Mouse (Mus musculus) ES-Bruce4 (cell line): ENCODE data around the gene 1700123O20Rik.

ENCODE experiments used
- CTCF ChIP-seq: IDR thresholded peaks from one replicate; pipeline ENCODE4 v1.8.1; 2011; ENCODE audit warnings: low read depth, low read length
- POLR2A ChIP-seq: IDR thresholded peaks from one replicate; pipeline ENCODE4 v1.8.1; 2011; ENCODE audit warnings: low read length; ENCODE audit not compliant: insufficient read depth

GRCm38 (mm10) chr14:54652787-54653186 lies 33.2 kb upstream of the 1700123O20Rik start:
- no peak for TF ChIP-seq CTCF
- TF ChIP-seq POLR2A, result no peak
